Mouse (Mus musculus) small intestine, adult 2 months (tissue): ENCODE measurements around the gene Kcnn4.

ENCODE experiments used
- CTCF ChIP-seq: fragments of 200-500 bp; IDR thresholded peaks from 2 replicates; pipeline ENCODE4 v1.5.1; 2012; ENCODE audit warnings: low read depth, mild to moderate bottlenecking, control low read depth, inconsistent platforms, low read length, moderate library complexity, mixed read lengths; ENCODE audit not compliant: insufficient replicate concordance, insufficient read length; ENCODE audit errors: extremely low read depth
- POLR2A ChIP-seq: fragments of 200-500 bp; IDR thresholded peaks from 2 replicates; pipeline ENCODE4 v1.6.1; 2012; ENCODE audit warnings: low read depth, mild to moderate bottlenecking, control low read depth, inconsistent platforms, low read length, moderate library complexity

- TF ChIP-seq CTCF (no peak), POLR2A (no peak)
Observed at GRCm38 (mm10) chr7:24355646-24356045, 14.4 kb upstream of the Kcnn4 start.
